Mouse (Mus musculus) v-Abl transformed pro-B cells (cell line): ENCODE data around the gene Jmjd1c.
"Not testable (repeated sequence)": the region's sequence is repeated elsewhere in the genome, so short reads cannot be mapped to it uniquely, and the experiment has no call there.

Experiments used
- in situ Hi-C, 2 experiments: fragments of 400-800 bp; cut with MboI; formaldehyde crosslinking; loops; one replicate each; pipeline ENCODE4 v1.15.1; 2025; ENCODE audit not compliant: unreplicated experiment in 2 of 2

Gene Jmjd1c

GRCm38 (mm10) chr10:67098408-67099050 is 2.6 kb downstream of the Jmjd1c start:
- in situ Hi-C loops = loop anchor here in 1 of 2 experiments (5.0 to 25.0 kb wide), 5 partner anchors 94 to 664 kb away; partner anchors contain the start of genes Ado and Egr2

GRCm38 (mm10) chr10:67099183-67099929 is 3.4 kb downstream of the Jmjd1c start:
- in situ Hi-C loops = loop anchor here in 1 of 2 experiments (5.0 to 25.0 kb wide), 5 partner anchors 93 to 663 kb away; partner anchors contain the start of genes Ado and Egr2

- in situ Hi-C loops = loop anchor here in 1 of 2 experiments (5.0 kb wide), 1 partner anchor 193 kb away; no protein-coding TSS in a partner anchor
Measured at GRCm38 (mm10) chr10:67100011-67100661, 4.2 kb downstream of the Jmjd1c start.

- in situ Hi-C loops = loop anchor here in 1 of 2 experiments (5.0 kb wide), 1 partner anchor 194 kb away; no protein-coding TSS in a partner anchor
Measured at GRCm38 (mm10) chr10:67100831-67101251, 4.9 kb downstream of the Jmjd1c start.

GRCm38 (mm10) chr10:67104543-67104942 is 8.6 kb downstream of the Jmjd1c start:
- in situ Hi-C loops = loop anchor here in 1 of 2 experiments (5.0 kb wide), 1 partner anchor 197 kb away; no protein-coding TSS in a partner anchor

GRCm38 (mm10) chr10:67105331-67106217 is 9.6 kb downstream of the Jmjd1c start:
- in situ Hi-C loops = no loop called here

GRCm38 (mm10) chr10:67106400-67106799 is 10.5 kb downstream of the Jmjd1c start:
- in situ Hi-C loops = no loop called here

- in situ Hi-C loops = no loop called here
Measured at GRCm38 (mm10) chr10:67107017-67107761, 11.3 kb downstream of the Jmjd1c start.

- in situ Hi-C loops = no loop called here
Measured at GRCm38 (mm10) chr10:67108096-67108495, 12.2 kb downstream of the Jmjd1c start.

- in situ Hi-C loops = no loop called here
Measured at GRCm38 (mm10) chr10:67109635-67110034, 13.7 kb downstream of the Jmjd1c start.

- in situ Hi-C loops = no loop called here
Measured at GRCm38 (mm10) chr10:67111044-67111798, 15.3 kb downstream of the Jmjd1c start.

GRCm38 (mm10) chr10:67111799-67112177 is 15.9 kb downstream of the Jmjd1c start:
- in situ Hi-C loops = no loop called here

GRCm38 (mm10) chr10:67112967-67113366 is 17.0 kb downstream of the Jmjd1c start:
- in situ Hi-C loops = not testable (repeated sequence)

GRCm38 (mm10) chr10:67113833-67114232 is 17.9 kb downstream of the Jmjd1c start:
- in situ Hi-C loops = no loop called here

GRCm38 (mm10) chr10:67115115-67115514 is 19.2 kb downstream of the Jmjd1c start:
- in situ Hi-C loops = no loop called here

- in situ Hi-C loops = no loop called here
Measured at GRCm38 (mm10) chr10:67115666-67116091, 19.8 kb downstream of the Jmjd1c start.

- in situ Hi-C loops = no loop called here
Measured at GRCm38 (mm10) chr10:67116251-67116650, 20.3 kb downstream of the Jmjd1c start.

GRCm38 (mm10) chr10:67119291-67119690 is 23.4 kb downstream of the Jmjd1c start:
- in situ Hi-C loops = no loop called here

GRCm38 (mm10) chr10:67120180-67120579 is 24.3 kb downstream of the Jmjd1c start:
- in situ Hi-C loops = no loop called here
